Mouse (Mus musculus) heart, postnatal 25 days (tissue): ENCODE data around the gene Notch3. TPM values are rescaled to one million over a fixed set of nuclear protein-coding genes. Genes with fewer than 3 reads are reported as not detected.
A peak's percentile ranks its signal among the peaks of the same experiment; 100 is the strongest.
"Not testable (repeated sequence)": the region's sequence is repeated elsewhere in the genome, so short reads cannot be mapped to it uniquely, and the experiment has no call there.

Source experiments
- DNase-seq: peaks from one replicate; pipeline ENCODE4 v3.0.0; 2022; ENCODE audit warnings: low spot score
- intact Hi-C: fragments of 180-260 bp; cut with DNase I; formaldehyde crosslinking; loops from one replicate; pipeline ENCODE4 v1.15.1; 2025
- total RNA-seq, 2 experiments: library from RNA; stranded (reverse); gene quantifications; 2 replicates each; pipeline ENCODE4 v1.2.3; 2021

Notch3 gene
- total RNA-seq = 10 to 100 TPM; 23.4 to 31.1 TPM

- intact Hi-C loops = no loop called here
- peak; percentile 38 for DNase-seq
Observed at GRCm38 (mm10) chr17:32166687-32167086, at the start of gene Notch3. Notch3 (minus strand) TSS chr17:32166852.

GRCm38 (mm10) chr17:32215587-32215986 lies 48.9 kb upstream of the Notch3 start:
- intact Hi-C loops, DNase-seq: not testable (repeated sequence)

GRCm38 (mm10) chr17:32211554-32211953 lies 44.9 kb upstream of the Notch3 start:
- intact Hi-C loops = loop anchor here (2.0 to 5.0 kb wide), 2 partner anchors 129 to 184 kb away; no protein-coding TSS in a partner anchor

GRCm38 (mm10) chr17:32209752-32210151 lies 43.1 kb upstream of the Notch3 start:
- intact Hi-C loops = loop anchor here (2.0 to 10.0 kb wide), 6 partner anchors 47 to 525 kb away; no protein-coding TSS in a partner anchor
- DNase-seq = no peak

More at GRCm38 (mm10) chr17:32211554-32211953, 44.9 kb upstream of the Notch3 start:
- not testable (repeated sequence) for DNase-seq

- peak; percentile 38 for DNase-seq
- intact Hi-C loops = loop anchor here (2.0 to 10.0 kb wide), 4 partner anchors 47 to 524 kb away; no protein-coding TSS in a partner anchor
Observed at GRCm38 (mm10) chr17:32209144-32209543, 42.5 kb upstream of the Notch3 start.

- DNase-seq = peak; percentile 60
- intact Hi-C loops = loop anchor here (2.0 to 10.0 kb wide), 4 partner anchors 45 to 523 kb away; no protein-coding TSS in a partner anchor
Observed at GRCm38 (mm10) chr17:32207586-32208245, 41.1 kb upstream of the Notch3 start.

GRCm38 (mm10) chr17:32205345-32205744 lies 38.7 kb upstream of the Notch3 start:
- intact Hi-C loops = loop anchor here (5.0 to 10.0 kb wide), 2 partner anchors 43 to 521 kb away; no protein-coding TSS in a partner anchor
- DNase-seq = no peak

GRCm38 (mm10) chr17:32202972-32203371 lies 36.3 kb upstream of the Notch3 start:
- DNase-seq = no peak
- intact Hi-C loops = loop anchor here (10.0 kb wide), 1 partner anchor 518 kb away; no protein-coding TSS in a partner anchor

GRCm38 (mm10) chr17:32201086-32201485 lies 34.4 kb upstream of the Notch3 start:
- intact Hi-C loops = loop anchor here (10.0 kb wide), 1 partner anchor 516 kb away; no protein-coding TSS in a partner anchor
- no peak for DNase-seq

GRCm38 (mm10) chr17:32199796-32200195 lies 33.1 kb upstream of the Notch3 start:
- intact Hi-C loops = loop anchor here (10.0 kb wide), 1 partner anchor 515 kb away; no protein-coding TSS in a partner anchor
- DNase-seq = no peak

- DNase-seq = no peak
- intact Hi-C loops = no loop called here
Observed at GRCm38 (mm10) chr17:32197156-32197555, 30.5 kb upstream of the Notch3 start.

GRCm38 (mm10) chr17:32195725-32196124 lies 29.1 kb upstream of the Notch3 start:
- DNase-seq = no peak
- intact Hi-C loops = no loop called here

GRCm38 (mm10) chr17:32193010-32193409 lies 26.4 kb upstream of the Notch3 start:
- intact Hi-C loops = no loop called here
- no peak for DNase-seq

GRCm38 (mm10) chr17:32189850-32190249 lies 23.2 kb upstream of the Notch3 start:
- intact Hi-C loops = no loop called here
- DNase-seq = no peak

GRCm38 (mm10) chr17:32188863-32189636 lies 22.4 kb upstream of the Notch3 start, which contains the start of gene Ephx3:
Ephx3 (minus strand) TSS chr17:32189549.
- intact Hi-C loops = no loop called here
- no peak for DNase-seq

- no peak for DNase-seq
Observed at GRCm38 (mm10) chr17:32183017-32183416, 16.4 kb upstream of the Notch3 start.

GRCm38 (mm10) chr17:32179621-32180491 lies 13.2 kb upstream of the Notch3 start:
- intact Hi-C loops = no loop called here
- DNase-seq = no peak

More at GRCm38 (mm10) chr17:32183017-32183416, 16.4 kb upstream of the Notch3 start:
- intact Hi-C loops = no loop called here

- intact Hi-C loops = no loop called here
- DNase-seq = no peak
Observed at GRCm38 (mm10) chr17:32176919-32177318, 10.3 kb upstream of the Notch3 start.

- intact Hi-C loops = no loop called here
- DNase-seq = peak; percentile 77
Observed at GRCm38 (mm10) chr17:32173166-32173565, 6.5 kb upstream of the Notch3 start.
